Mouse (Mus musculus): ENCODE data around the gene Cox5a. TPM values are rescaled to one million over a fixed set of nuclear protein-coding genes. Genes with fewer than 3 reads are reported as not detected.

Gene Cox5a
- total RNA-seq, 4 experiments from 2014 or later: 236 to 400 (median 335) TPM

GRCm38 (mm10) chr9:57526435-57526834 is 5.4 kb downstream of the Cox5a start:
- no peak for DNase-seq

- DNase-seq: no peak
Observed at GRCm38 (mm10) chr9:57531946-57532345, 10.9 kb downstream of the Cox5a start.

GRCm38 (mm10) chr9:57536362-57536761 is 15.3 kb downstream of the Cox5a start:
- no peak for DNase-seq

DNA sequence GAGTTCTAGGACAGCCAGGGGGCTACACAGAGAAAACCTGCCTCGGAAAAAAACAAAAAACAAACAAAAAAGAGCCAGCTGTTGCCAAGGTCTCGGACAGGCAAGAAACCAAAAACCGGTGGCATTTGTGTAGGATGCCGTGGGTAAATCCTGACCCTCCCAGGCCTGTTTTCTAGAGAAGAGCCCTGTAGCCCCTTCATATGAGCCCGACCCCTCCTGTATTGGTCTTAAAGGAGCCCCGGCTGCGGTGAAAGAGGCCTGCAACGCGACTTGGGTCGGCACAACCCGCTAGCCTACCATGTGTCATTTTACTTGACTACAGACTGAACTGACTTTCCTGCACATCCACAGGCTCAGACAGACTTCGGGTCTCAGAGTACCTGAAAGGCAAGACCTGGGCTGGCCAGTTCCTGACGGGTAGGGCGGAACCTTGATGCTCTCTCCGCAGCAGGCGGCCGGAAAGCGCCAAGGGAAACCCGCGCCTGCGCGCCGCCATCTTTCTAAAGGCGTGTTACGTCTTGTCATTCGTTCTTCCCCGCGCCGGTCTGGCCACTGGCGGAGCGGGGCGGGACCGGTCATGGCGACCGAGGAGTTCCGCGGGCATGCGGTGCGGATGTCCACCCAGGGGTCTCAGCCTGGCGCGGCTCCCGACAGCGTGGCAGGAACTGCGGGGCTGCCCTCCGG is 16.1 kb downstream of the Cox5a start, which contains the start of gene Fam219b:
TSS of gene Fam219b (plus strand) at position 485 of the 684 bp plus-strand sequence.
- peak; percentile 89 for DNase-seq

DNA sequence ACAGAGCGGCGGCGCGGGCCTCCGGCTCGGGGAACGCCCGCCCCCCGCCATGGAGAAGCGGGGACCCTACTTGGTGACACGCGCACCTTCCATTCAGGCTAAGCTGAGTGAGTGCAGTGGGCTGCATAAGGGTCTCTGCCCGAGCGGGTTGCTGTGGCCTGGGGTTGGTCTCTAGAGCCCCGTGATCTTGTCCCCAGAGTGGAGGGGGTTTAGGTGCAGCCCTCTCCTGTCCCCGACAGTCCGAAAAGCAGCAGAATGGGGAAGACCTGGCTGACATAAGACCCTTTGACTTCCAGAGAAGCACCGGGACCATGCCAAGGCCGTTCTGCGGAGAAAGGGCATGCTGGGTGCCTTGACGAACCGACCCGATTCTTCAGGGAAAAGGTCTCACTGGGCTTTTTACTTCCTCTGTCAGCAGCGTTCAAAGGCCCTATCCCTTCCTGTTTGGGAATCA is 16.7 kb downstream of the Cox5a start:
- DNase-seq: no peak

DNA sequence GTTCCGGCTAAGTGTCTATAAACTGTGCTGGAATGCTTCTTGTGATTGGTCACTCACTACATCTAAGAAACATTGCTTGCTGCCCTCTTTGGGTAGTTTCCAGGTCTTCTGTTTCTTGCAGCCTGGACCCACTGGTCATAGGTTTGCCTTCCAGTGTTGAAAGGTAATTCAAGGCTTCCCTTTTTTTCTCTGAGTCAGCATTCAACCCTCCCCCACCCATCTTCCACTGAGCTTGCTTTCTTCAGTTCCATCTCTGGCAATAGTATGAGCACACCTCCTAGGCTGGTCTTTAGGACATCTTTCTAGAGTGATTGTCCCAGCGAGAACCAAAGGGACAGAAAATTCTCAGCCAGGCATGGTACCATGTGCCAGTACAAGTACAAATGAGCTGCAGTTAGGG is 18.5 kb downstream of the Cox5a start:
- DNase-seq: no peak

- DNase-seq: no peak
Observed at GRCm38 (mm10) chr9:57541312-57541711, 20.2 kb downstream of the Cox5a start.

DNA sequence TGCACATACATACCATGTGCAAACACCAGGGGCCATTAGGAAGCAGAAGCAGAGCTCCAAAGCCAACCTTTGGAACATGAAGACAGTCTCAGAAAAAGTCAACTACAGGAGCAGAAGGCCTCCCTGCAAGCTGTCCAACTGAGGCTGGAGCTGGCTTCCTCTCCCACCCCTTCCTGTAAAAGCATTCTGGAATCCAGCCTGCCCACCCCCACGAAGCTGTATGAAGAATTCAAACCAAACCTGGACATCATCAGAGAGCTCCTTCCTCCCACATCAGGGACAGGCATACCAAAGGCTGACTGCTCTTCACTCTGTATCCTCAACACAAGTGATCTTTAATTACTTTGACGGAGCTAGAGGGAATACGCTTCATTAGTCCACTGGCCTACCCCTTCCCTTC is 22.9 kb downstream of the Cox5a start:
- DNase-seq: no peak

- no peak for DNase-seq
Observed at GRCm38 (mm10) chr9:57547287-57547686, 26.2 kb downstream of the Cox5a start.

DNA sequence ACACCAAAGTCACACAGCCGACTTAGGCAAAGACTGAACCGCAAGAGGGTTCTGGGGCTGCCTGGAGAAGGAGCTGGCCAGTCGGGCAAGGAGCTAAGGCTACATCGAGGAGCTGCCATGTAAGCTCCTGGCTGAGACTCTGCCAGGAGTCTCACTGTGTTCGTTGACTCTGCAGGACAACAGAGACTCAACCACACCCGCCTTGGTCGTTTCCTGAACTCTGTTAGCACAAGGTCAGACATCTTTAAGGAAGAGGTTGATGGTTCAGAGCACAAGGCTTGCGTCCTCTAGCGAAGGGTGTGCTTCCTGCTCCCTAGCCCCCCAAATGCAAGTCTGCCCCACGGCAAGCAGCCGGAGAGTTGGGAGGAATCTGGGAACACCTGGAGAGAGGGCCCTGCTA is 26.8 kb downstream of the Cox5a start:
- no peak for DNase-seq

GRCm38 (mm10) chr9:57549186-57549585 is 28.1 kb downstream of the Cox5a start:
- no peak for DNase-seq

DNA sequence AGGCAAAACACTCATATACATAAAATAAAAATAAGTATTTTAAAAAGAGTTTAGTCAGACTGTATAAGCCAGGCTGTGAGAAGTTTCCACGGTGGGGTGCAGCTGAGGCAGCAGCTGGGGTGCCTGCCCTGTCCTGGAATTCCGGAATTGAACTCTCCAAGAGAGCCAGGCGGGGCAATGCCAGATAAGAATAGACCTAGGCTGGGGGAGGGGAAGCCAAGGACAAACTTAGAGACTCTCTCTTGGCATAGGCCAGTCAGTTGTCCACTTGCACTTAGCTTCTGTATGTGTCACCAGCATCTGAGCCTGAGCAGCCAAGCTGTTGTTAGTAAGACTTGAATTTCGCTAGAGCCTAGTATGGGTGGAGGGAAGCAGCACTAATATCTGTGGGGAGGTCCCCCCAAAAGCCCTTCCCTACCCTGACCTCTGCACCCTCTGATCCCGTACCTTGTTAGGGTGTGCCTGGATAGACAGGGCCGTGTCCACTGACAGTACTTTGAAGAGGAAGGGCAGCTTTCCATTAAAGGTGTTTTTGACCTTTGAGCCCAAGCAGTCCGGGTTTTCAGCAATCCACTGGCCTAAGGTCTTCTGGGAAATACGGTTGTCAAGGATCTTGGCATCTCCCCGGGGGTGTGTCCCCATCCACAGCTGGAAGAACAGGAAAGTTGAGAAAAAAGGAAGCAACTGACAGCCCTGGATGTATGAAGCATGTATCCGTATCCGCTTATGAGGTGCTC is 29.2 kb downstream of the Cox5a start:
- DNase-seq: peak; percentile 64

DNA sequence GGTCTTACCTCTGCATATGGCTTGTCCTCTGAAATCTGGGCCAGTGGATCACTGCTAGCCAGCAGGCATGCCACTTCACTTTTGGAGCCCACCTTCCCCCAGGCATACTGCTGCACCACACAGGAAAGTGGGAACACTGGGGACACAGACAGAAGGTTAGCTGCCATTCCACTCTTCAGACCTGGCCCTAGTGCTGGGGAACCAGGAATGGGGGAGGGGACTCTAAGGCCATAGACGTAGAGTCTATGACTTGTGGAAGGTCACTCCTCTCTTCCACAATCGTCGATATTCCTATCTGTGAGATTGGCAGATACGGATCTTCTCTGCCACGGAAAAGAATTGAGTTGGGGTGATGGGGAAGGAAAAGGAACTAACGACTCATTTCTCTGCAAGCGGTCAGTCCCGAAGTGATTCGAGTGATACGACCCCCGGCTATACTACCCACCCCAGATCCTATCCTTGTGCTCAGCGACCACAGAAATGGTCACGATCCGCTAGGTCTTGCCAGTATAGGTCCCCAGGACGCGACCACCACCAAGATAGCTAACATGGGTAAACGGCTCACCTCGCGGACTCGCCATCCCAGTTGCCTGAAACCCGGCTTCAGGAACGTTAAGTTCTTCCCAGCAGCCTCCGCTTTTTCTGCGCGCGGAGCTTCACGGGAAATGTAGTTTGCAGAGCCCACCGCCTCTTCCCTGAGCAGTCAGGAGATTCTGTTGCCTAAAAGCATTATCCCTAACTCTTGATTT is 31.2 kb downstream of the Cox5a start, which contains the start of gene Mpi:
TSS of gene Mpi (minus strand) at position 625 of the 749 bp plus-strand sequence.
- no peak for DNase-seq

- no peak for DNase-seq
Observed at GRCm38 (mm10) chr9:57553119-57553518, 32.0 kb downstream of the Cox5a start.

DNA sequence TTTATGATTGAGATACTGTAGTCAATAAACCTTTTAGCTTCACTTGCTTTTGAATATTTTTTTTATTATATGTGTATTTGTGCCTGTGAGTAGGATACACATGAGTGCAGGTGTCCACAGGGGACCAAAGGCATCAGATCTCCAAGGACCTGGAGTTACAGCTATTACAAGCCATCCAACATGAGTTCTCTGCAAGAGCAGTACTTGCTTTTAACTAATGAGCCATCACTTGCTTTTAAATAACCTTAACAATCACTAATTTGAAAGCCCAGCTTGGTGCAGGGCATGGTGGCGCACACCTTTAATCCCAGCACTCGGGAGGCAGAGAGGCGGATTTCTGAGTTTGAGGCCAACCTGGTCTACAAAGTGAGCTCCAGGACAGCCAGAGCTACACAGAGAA is 33.7 kb downstream of the Cox5a start:
- no peak for DNase-seq

DNA sequence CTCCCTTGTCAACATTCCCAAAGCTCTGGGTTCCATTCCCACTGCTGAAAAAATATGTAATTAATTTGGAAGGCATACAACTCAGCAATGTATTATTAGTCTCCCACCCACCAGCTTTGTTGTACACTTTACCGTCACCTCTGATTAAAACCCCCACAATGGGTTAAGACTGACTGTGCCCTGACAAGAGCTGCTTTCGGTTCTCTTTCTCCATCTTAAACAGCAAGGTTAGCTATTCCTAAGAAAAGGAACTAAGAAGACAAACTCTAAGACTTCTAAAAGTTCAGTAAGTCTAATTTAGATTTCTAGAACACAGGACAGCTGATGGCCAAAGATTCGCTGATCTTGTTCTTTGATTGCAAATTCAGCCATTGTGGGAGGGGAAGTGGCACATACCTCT is 36.1 kb downstream of the Cox5a start:
- no peak for DNase-seq

GRCm38 (mm10) chr9:57558625-57559024 is 37.6 kb downstream of the Cox5a start:
- DNase-seq: no peak

DNA sequence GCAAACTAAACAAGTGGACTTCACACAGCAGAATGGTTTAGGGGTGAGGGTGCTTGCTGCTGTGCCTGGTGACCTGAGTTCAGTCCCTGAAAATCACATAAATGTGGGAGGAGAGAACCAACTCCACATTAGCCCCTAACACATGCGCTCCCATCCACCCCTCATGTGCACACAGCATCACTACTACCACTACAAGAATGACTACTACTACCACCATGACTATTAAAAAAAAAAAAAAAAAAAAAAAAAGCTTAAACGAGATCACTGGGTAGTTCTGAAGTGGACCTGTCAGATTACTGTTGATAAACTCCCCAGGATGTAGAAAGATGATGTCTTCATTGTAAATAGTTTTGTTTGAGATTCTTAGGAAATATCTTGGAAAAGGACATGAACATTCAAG is 38.5 kb downstream of the Cox5a start:
- DNase-seq: no peak

- no peak for DNase-seq
Observed at GRCm38 (mm10) chr9:57560263-57560662, 39.2 kb downstream of the Cox5a start.

- peak; percentile 89 for DNase-seq
Observed at GRCm38 (mm10) chr9:57560861-57561710, 40.0 kb downstream of the Cox5a start, which contains the start of gene Scamp2. Gene Scamp2 (plus strand): TSS chr9:57560943.

- DNase-seq: no peak
Observed at GRCm38 (mm10) chr9:57561711-57562099, 40.6 kb downstream of the Cox5a start.

GRCm38 (mm10) chr9:57562896-57563372 is 41.9 kb downstream of the Cox5a start:
- DNase-seq: no peak

Data from adrenal gland, adult 8-10 months (tissue).